In genomic region chr1:134555240-134555870, GRCm38 (mm10) we compare ENCODE assay signal across 8 mouse cellular contexts. TPM values are rescaled to one million over a fixed set of nuclear protein-coding genes. Genes with fewer than 3 reads are reported as not detected.
DNase-seq lines count a peak whose midpoint lies in the region; ATAC-seq and TF ChIP-seq lines count a peak whose summit lies in the region.

No protein-coding gene starts in this region.

- no peaks in the 10 kb centered on the region for H3K27me3 ChIP-seq in hindbrain, embryonic 12.5 days
- H3K27me3 ChIP-seq in lung, embryonic 14.5 days (ENCODE audit: insufficient read depth, low read length): no peaks in the 10 kb centered on the region
- no peaks in the 10 kb centered on the region for H3K27me3 ChIP-seq in small intestine, adult 2 months (ENCODE audit: control insufficient read depth, insufficient read depth, low read length)

- H3K4me3 ChIP-seq in hindbrain, embryonic 12.5 days: peak overlapping the region; percentile 62
- H3K4me3 ChIP-seq in lung, embryonic 14.5 days (ENCODE audit: low read depth, low read length): peak overlapping the region; percentile 63
- 0 out of 2 replicates have a peak overlapping the region, but pooled peaks have one; percentile 90 for H3K4me3 ChIP-seq in small intestine, adult 2 months (ENCODE audit: low read depth, low read length)

- TF ChIP-seq CTCF in lung, embryonic 14.5 days (IDR thresholded peaks at IDR 0.05; ENCODE audit: low read depth): no peak
- no peak for TF ChIP-seq CTCF in small intestine, adult 2 months (IDR thresholded peaks at IDR 0.05; ENCODE audit: extremely low read depth, insufficient read length, insufficient replicate concordance, low read depth, low read length)

- no peak for TF ChIP-seq POLR2A in small intestine, adult 2 months (IDR thresholded peaks at IDR 0.05; ENCODE audit: low read depth, low read length)

- WGBS in hindbrain, embryonic 12.5 days: 27% methylated on average over 13 of the region's 13 CpGs
- 19% methylated on average over 13 of the region's 13 CpGs for WGBS in lung, embryonic 14.5 days
- WGBS in small intestine, adult 2 months: 26% methylated on average over 13 of the region's 13 CpGs

- H3K36me3 ChIP-seq in hindbrain, embryonic 12.5 days: no peaks in the 10 kb centered on the region
- no peaks in the 10 kb centered on the region for H3K36me3 ChIP-seq in lung, embryonic 14.5 days (ENCODE audit: insufficient read depth)
- H3K36me3 ChIP-seq in small intestine, adult 2 months (ENCODE audit: control insufficient read depth, insufficient read depth, low read length): no peaks in the 10 kb centered on the region

- no peak for ATAC-seq in hindbrain, embryonic 12.5 days (ENCODE audit: low FRiP score)
- ATAC-seq in lung, embryonic 14.5 days (ENCODE audit: insufficient read depth): peak; percentile 11; the same call in 1 of the 2 replicates
- no peak for ATAC-seq in megakaryocyte, adult 5-6 weeks (ENCODE audit: poor library complexity, severe bottlenecking)
- ATAC-seq in granulocyte monocyte progenitor cell, adult 5-6 weeks (replicated peaks; ENCODE audit: poor library complexity, severe bottlenecking): no peak

- H3K27ac ChIP-seq in hindbrain, embryonic 12.5 days: peak overlapping the region; percentile 88; the same call in 1 of the 2 replicates
- H3K27ac ChIP-seq in lung, embryonic 14.5 days (ENCODE audit: low read depth): peak overlapping the region; percentile 89
- no peak overlapping the region for H3K27ac ChIP-seq in small intestine, adult 2 months (ENCODE audit: insufficient read depth, low read depth, low read length)

- peak overlapping the region; percentile 91 for H3K4me2 ChIP-seq in hindbrain, embryonic 12.5 days (replicated peaks)
- H3K4me2 ChIP-seq in lung, embryonic 14.5 days: peak overlapping the region; percentile 93

- H3K9me3 ChIP-seq in hindbrain, embryonic 12.5 days (replicated peaks): no peaks in the 10 kb centered on the region
- H3K9me3 ChIP-seq in lung, embryonic 14.5 days (ENCODE audit: low read depth, low read length): no peaks in the 10 kb centered on the region

- H3K4me1 ChIP-seq in hindbrain, embryonic 12.5 days: peaks cover 17% of the 10 kb centered on the region
- H3K4me1 ChIP-seq in lung, embryonic 14.5 days (ENCODE audit: insufficient read depth): peaks cover 10% of the 10 kb centered on the region
- H3K4me1 ChIP-seq in small intestine, adult 2 months (ENCODE audit: control insufficient read depth, insufficient read depth, insufficient read length, low read length): peaks cover 12% of the 10 kb centered on the region; the same call in 1 of the 2 replicates

- no peak overlapping the region for H3K9ac ChIP-seq in hindbrain, embryonic 12.5 days
- H3K9ac ChIP-seq in lung, embryonic 14.5 days: no peak overlapping the region

- DNase-seq in urinary bladder, adult 18-20 months (ENCODE audit: low spot score in 2 of 2): peak; percentile 54 to 71
- DNase-seq in urinary bladder, postnatal 10 days (ENCODE audit: low spot score): no peak
- peak; percentile 76 for DNase-seq in lung, embryonic 14.5 days
- no peak for DNase-seq in cerebellum, postnatal 10 days

RNA-seq across cellular contexts. Expression of gene Kdm5b, which starts 4.6 kb away (rescaled TPM):
- 119 and 120 TPM in 2 replicates for polyA plus RNA-seq in hindbrain, embryonic 12.5 days (2016; fragmentation: Nextera tagmentation; extraction: Ambion mirVana)
- 54.7 and 59.0 TPM in 2 replicates for polyA plus RNA-seq in lung, embryonic 14.5 days (2014; fragmentation: Nextera tagmentation; extraction: Ambion mirVana)
- polyA plus RNA-seq in small intestine, adult 2 months (2012; rRNA removed): 3.8 and 10.8 TPM in 2 replicates
- 7.1 and 9.5 TPM in 2 replicates for total RNA-seq in megakaryocyte, adult 5-6 weeks (2015)
- 7.1 and 10.2 TPM in 2 replicates for total RNA-seq in megakaryocyte, adult 5-6 weeks (2017)
- 17.4 and 28.4 TPM in 2 replicates for total RNA-seq in granulocyte monocyte progenitor cell, adult 5-6 weeks (2014; fragmentation: Nextera tagmentation)
- total RNA-seq in granulocyte monocyte progenitor cell, adult 5-6 weeks (2017): 15.0 and 16.8 TPM in 2 replicates

RNA-seq across cellular contexts. Expression of gene Mgat4e, which starts 5.9 kb away (rescaled TPM):
- polyA plus RNA-seq in hindbrain, embryonic 12.5 days (2016; fragmentation: Nextera tagmentation; extraction: Ambion mirVana): not detected in 2 replicates
- 0.27 TPM in 1 of 2 replicates, not detected in the other for polyA plus RNA-seq in lung, embryonic 14.5 days (2014; fragmentation: Nextera tagmentation; extraction: Ambion mirVana)
- not detected in 2 replicates for polyA plus RNA-seq in small intestine, adult 2 months (2012; rRNA removed)
- total RNA-seq in megakaryocyte, adult 5-6 weeks (2015): not detected in 2 replicates
- total RNA-seq in megakaryocyte, adult 5-6 weeks (2017): not detected in 2 replicates
- total RNA-seq in granulocyte monocyte progenitor cell, adult 5-6 weeks (2014; fragmentation: Nextera tagmentation): not detected in 2 replicates
- total RNA-seq in granulocyte monocyte progenitor cell, adult 5-6 weeks (2017): 0.10 TPM in 1 of 2 replicates, not detected in the other

Comparison
In these comparisons a context has a peak if more than half of its experiments do, and no peak if none do; other contexts are left out.
1. DNase-seq: peak in urinary bladder, adult 18-20 months (2 of 2) and lung, embryonic 14.5 days (single experiment); none in urinary bladder, postnatal 10 days (single experiment) and cerebellum, postnatal 10 days (0 of 2).
2. Peak in every context shown above with its lines, with median percentiles within 50 percentile points of each other: H3K4me3 ChIP-seq.